Mouse (Mus musculus) brain, adult 2 months (tissue): Measurements from ENCODE around the gene Rcan1.

Source experiments
- DNase-seq: peaks from one replicate; pipeline ENCODE4 v3.0.0; 2011; ENCODE audit warnings: low read depth, low spot score

The Rcan1 gene

GRCm38 (mm10) chr16:92399490-92400458, 70.9 kb downstream of the Rcan1 start:
- DNase-seq, result peak; percentile 87

- DNase-seq, result peak; percentile 67
Measured at GRCm38 (mm10) chr16:92398574-92399118, 72.0 kb downstream of the Rcan1 start.

- no peak for DNase-seq
Measured at GRCm38 (mm10) chr16:92397745-92398573, 72.7 kb downstream of the Rcan1 start.

- no peak for DNase-seq
Measured at GRCm38 (mm10) chr16:92393732-92394131, 76.9 kb downstream of the Rcan1 start.

- no peak for DNase-seq
Measured at GRCm38 (mm10) chr16:92387692-92388091, 83.0 kb downstream of the Rcan1 start.

GRCm38 (mm10) chr16:92385062-92385461, 85.6 kb downstream of the Rcan1 start:
- peak; percentile 72 for DNase-seq

GRCm38 (mm10) chr16:92383412-92383811, 87.3 kb downstream of the Rcan1 start:
- no peak for DNase-seq

GRCm38 (mm10) chr16:92382508-92382907, 88.2 kb downstream of the Rcan1 start:
- DNase-seq, result peak; percentile 82

GRCm38 (mm10) chr16:92381092-92381491, 89.6 kb downstream of the Rcan1 start:
- no peak for DNase-seq

- peak; percentile 34 for DNase-seq
Measured at GRCm38 (mm10) chr16:92376976-92377375, 93.7 kb downstream of the Rcan1 start.

- peak; percentile 83 for DNase-seq
Measured at GRCm38 (mm10) chr16:92371623-92372022, 99.0 kb downstream of the Rcan1 start.

GRCm38 (mm10) chr16:92369260-92369659, 101.4 kb downstream of the Rcan1 start:
- DNase-seq, result peak; percentile 10

GRCm38 (mm10) chr16:92365477-92365876, 105.2 kb downstream of the Rcan1 start:
- DNase-seq, result no peak

- peak; percentile 26 for DNase-seq
Measured at GRCm38 (mm10) chr16:92360711-92361110, 110.0 kb downstream of the Rcan1 start.

- DNase-seq, result no peak
Measured at GRCm38 (mm10) chr16:92359229-92359628, 111.4 kb downstream of the Rcan1 start, which contains the start of gene Kcne1. Gene Kcne1, minus strand, starts transcription at chr16:92359468.

GRCm38 (mm10) chr16:92358734-92359133, 111.9 kb downstream of the Rcan1 start:
- DNase-seq, result no peak

- DNase-seq, result no peak
Measured at GRCm38 (mm10) chr16:92357566-92357965, 113.1 kb downstream of the Rcan1 start.

- no peak for DNase-seq
Measured at GRCm38 (mm10) chr16:92357023-92357422, 113.6 kb downstream of the Rcan1 start.

GRCm38 (mm10) chr16:92355982-92356381, 114.7 kb downstream of the Rcan1 start:
- no peak for DNase-seq

GRCm38 (mm10) chr16:92355366-92355765, 115.3 kb downstream of the Rcan1 start:
- no peak for DNase-seq

GRCm38 (mm10) chr16:92353897-92354296, 116.8 kb downstream of the Rcan1 start:
- no peak for DNase-seq

- DNase-seq, result no peak
Measured at GRCm38 (mm10) chr16:92353295-92353694, 117.4 kb downstream of the Rcan1 start.
